Comparison of ENCODE assay signal across 20 mouse cellular contexts in the genomic region with DNA sequence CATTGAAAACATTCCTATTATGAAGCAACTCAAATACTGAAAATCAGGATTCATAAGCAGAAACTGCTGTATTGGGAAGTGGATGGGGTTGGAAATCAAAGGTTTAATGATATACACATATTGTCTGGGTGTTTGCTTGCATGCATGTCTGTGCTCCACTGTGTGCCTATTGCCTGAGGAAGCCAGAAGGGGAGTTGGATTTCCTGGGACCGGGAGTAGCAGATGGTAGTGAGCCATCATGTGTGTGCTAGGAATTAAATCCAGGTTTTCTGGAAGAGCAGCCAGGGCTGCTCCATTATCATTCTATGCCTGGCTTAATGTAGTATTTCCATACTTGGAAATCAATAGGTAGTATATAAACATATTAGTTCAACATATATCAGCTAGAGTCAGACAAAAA.
DNase-seq lines count a peak whose midpoint lies in the region; ATAC-seq and TF ChIP-seq lines count a peak whose summit lies in the region.
"Had no signal": no experiment of that assay in that cellular context is flagged by ENCODE, and none has a peak within 500 bp of the region (broad histone marks: within the 10 kb centered on the region; RNA-seq: fewer than 3 reads in every experiment).

No protein-coding gene starts in this region.

- WGBS in forebrain, embryonic 15.5 days, result 35% methylated on average over 1 of the region's 1 CpGs
- 38% methylated on average over 1 of the region's 1 CpGs for WGBS in forebrain, postnatal 0 days

- H3K4me3 ChIP-seq in forebrain, embryonic 15.5 days, result no peak overlapping the region
- H3K4me3 ChIP-seq in forebrain, postnatal 0 days (ENCODE audit: low read depth, low read length), result no peak overlapping the region
- H3K4me3 ChIP-seq: embryonic facial prominence, embryonic 13.5 days; heart, adult 2 months; heart, embryonic 15.5 days; hindbrain, embryonic 15.5 days had no signal

- peak; percentile 34 to 35 for DNase-seq in cerebellum, postnatal 25 days
- DNase-seq in cerebellum, adult 11 months, result no peak
- no peak for DNase-seq in forebrain, postnatal 0 days
- DNase-seq in left cerebral cortex, postnatal 4 days, result peak; percentile 20
- DNase-seq in left cerebral cortex, adult 11 months (ENCODE audit: low spot score), result no peak
- DNase-seq in brain, embryonic 14.5 days (ENCODE audit: low read depth), result peak; percentile 77
- DNase-seq in liver, result no peak
- DNase-seq: adrenal gland, adult 8-10 months; adrenal gland, postnatal 36 days; cerebellum, adult 8-10 months; gastrocnemius, postnatal 14 days; heart, adult 2 months; heart, postnatal 14 days; kidney, adult 11 months; kidney, adult 9 months had no signal

- H3K4me2 ChIP-seq in forebrain, embryonic 15.5 days (replicated peaks), result no peak overlapping the region
- no peak overlapping the region for H3K4me2 ChIP-seq in forebrain, postnatal 0 days (ENCODE audit: low read depth)
- H3K4me2 ChIP-seq: embryonic facial prominence, embryonic 13.5 days; heart, embryonic 11.5 days; heart, embryonic 15.5 days; hindbrain, embryonic 15.5 days had no signal

- H3K27me3 ChIP-seq in forebrain, embryonic 15.5 days, result no peaks in the 10 kb centered on the region
- no peaks in the 10 kb centered on the region for H3K27me3 ChIP-seq in forebrain, postnatal 0 days (ENCODE audit: insufficient read depth, low read length)
- H3K27me3 ChIP-seq: embryonic facial prominence, embryonic 13.5 days; heart, embryonic 15.5 days; hindbrain, embryonic 15.5 days had no signal

- no peak overlapping the region for H3K27ac ChIP-seq in forebrain, embryonic 15.5 days (replicated peaks)
- no peak overlapping the region for H3K27ac ChIP-seq in forebrain, postnatal 0 days (ENCODE audit: low read depth, low read length)
- H3K27ac ChIP-seq: embryonic facial prominence, embryonic 13.5 days; heart, adult 2 months; heart, embryonic 15.5 days; hindbrain, embryonic 15.5 days had no signal

- peak; percentile 77; the same call in 1 of the 2 replicates for ATAC-seq in forebrain, embryonic 15.5 days (replicated peaks)
- ATAC-seq in forebrain, postnatal 0 days, result no peak

- no peak for TF ChIP-seq CTCF in forebrain, postnatal 0 days (IDR thresholded peaks at IDR 0.05; ENCODE audit: low read depth)
- TF ChIP-seq CTCF in brain, embryonic 14.5 days (IDR thresholded peaks at IDR 0.05; ENCODE audit: borderline replicate concordance, extremely low read depth, insufficient read depth, insufficient read length), result no peak

- 0 out of 2 replicates have a peak, but pooled peaks cover 3% of the 10 kb centered on the region for H3K4me1 ChIP-seq in forebrain, embryonic 15.5 days
- no peaks in the 10 kb centered on the region for H3K4me1 ChIP-seq in forebrain, postnatal 0 days (ENCODE audit: insufficient read depth)
- H3K4me1 ChIP-seq: embryonic facial prominence, embryonic 13.5 days; heart, embryonic 15.5 days; hindbrain, embryonic 15.5 days had no signal

- no peak overlapping the region for H3K9ac ChIP-seq in forebrain, embryonic 15.5 days (replicated peaks)
- no peak overlapping the region for H3K9ac ChIP-seq in forebrain, postnatal 0 days
- H3K9ac ChIP-seq: embryonic facial prominence, embryonic 13.5 days; heart, embryonic 15.5 days; hindbrain, embryonic 15.5 days had no signal

- H3K9me3 ChIP-seq in forebrain, embryonic 15.5 days, result no peaks in the 10 kb centered on the region
- H3K9me3 ChIP-seq in forebrain, postnatal 0 days (ENCODE audit: low read length), result no peaks in the 10 kb centered on the region
- H3K9me3 ChIP-seq: embryonic facial prominence, embryonic 13.5 days; heart, embryonic 15.5 days; hindbrain, embryonic 15.5 days had no signal

- intact Hi-C loops in left cerebral cortex, postnatal 4 days (cut with DNase I), result no loop called here

- H3K36me3 ChIP-seq in forebrain, embryonic 15.5 days, result no peaks in the 10 kb centered on the region
- no peaks in the 10 kb centered on the region for H3K36me3 ChIP-seq in forebrain, postnatal 0 days (ENCODE audit: insufficient read depth)
- H3K36me3 ChIP-seq: embryonic facial prominence, embryonic 13.5 days; heart, embryonic 15.5 days; hindbrain, embryonic 15.5 days had no signal

- no peak for TF ChIP-seq POLR2A in brain, embryonic 14.5 days (IDR thresholded peaks at IDR 0.05; ENCODE audit: borderline replicate concordance, extremely low read depth, insufficient read depth, insufficient read length, poor library complexity, severe bottlenecking)

Comparison
In these comparisons a context has a peak if more than half of its experiments do, and no peak if none do; other contexts are left out.
1. DNase-seq: peak in cerebellum, postnatal 25 days (2 of 2), left cerebral cortex, postnatal 4 days (single experiment) and brain, embryonic 14.5 days (single experiment); none in cerebellum, adult 11 months (single experiment), forebrain, postnatal 0 days (single experiment), left cerebral cortex, adult 11 months (single experiment) and liver (single experiment).